Mouse (Mus musculus): ENCODE results near the gene Psen1. TPM values are rescaled to one million over a fixed set of nuclear protein-coding genes. Genes with fewer than 3 reads are reported as not detected.

The Psen1 gene
- polyA plus RNA-seq, 1 experiment from 2014 or later, result 48.5 TPM

GRCm38 (mm10) chr12:83689087-83689432 lies 1.1 kb downstream of the Psen1 start:
- H3K27ac ChIP-seq (ENCODE audit: low read depth, low read length), result peak overlapping the region; percentile 92
- peak overlapping the region; percentile 92 for H3K9ac ChIP-seq (ENCODE audit: low read depth, low read length)
- 20% methylated on average over 6 of the region's 6 CpGs for WGBS
- peak overlapping the region; percentile 93 for H3K4me2 ChIP-seq
- H3K27me3 ChIP-seq (replicated peaks; ENCODE audit: control insufficient read depth, insufficient read depth, low read length), result no peaks in the 10 kb centered on the region
- no peaks in the 10 kb centered on the region for H3K9me3 ChIP-seq (ENCODE audit: control insufficient read depth, low read length)
- ATAC-seq (replicated peaks; ENCODE audit: low FRiP score), result no peak
- H3K36me3 ChIP-seq (ENCODE audit: control insufficient read depth, insufficient read depth, low read length), result no peaks in the 10 kb centered on the region
- H3K4me1 ChIP-seq (replicated peaks; ENCODE audit: control insufficient read depth, insufficient read depth, low read length), result peaks cover 13% of the 10 kb centered on the region
- no peak for DNase-seq (ENCODE audit: low spot score)
- peak overlapping the region; percentile 93 for H3K4me3 ChIP-seq (ENCODE audit: low read depth, low read length)

- no peak overlapping the region for H3K4me2 ChIP-seq
- DNase-seq (ENCODE audit: low spot score) (no peak), ATAC-seq (replicated peaks; ENCODE audit: low FRiP score) (no peak)
- WGBS, result 91% methylated on average over 5 of the region's 5 CpGs
- H3K4me3 ChIP-seq (ENCODE audit: low read depth, low read length), result no peak overlapping the region
- peaks cover 11% of the 10 kb centered on the region for H3K4me1 ChIP-seq (replicated peaks; ENCODE audit: control insufficient read depth, insufficient read depth, low read length)
- no peaks in the 10 kb centered on the region for H3K9me3 ChIP-seq (ENCODE audit: control insufficient read depth, low read length)
- no peaks in the 10 kb centered on the region for H3K27me3 ChIP-seq (replicated peaks; ENCODE audit: control insufficient read depth, insufficient read depth, low read length)
- no peak overlapping the region for H3K27ac ChIP-seq (ENCODE audit: low read depth, low read length)
- no peak overlapping the region for H3K9ac ChIP-seq (ENCODE audit: low read depth, low read length)
- H3K36me3 ChIP-seq (ENCODE audit: control insufficient read depth, insufficient read depth, low read length), result no peaks in the 10 kb centered on the region
Measured at GRCm38 (mm10) chr12:83694011-83694410, 6.1 kb downstream of the Psen1 start.

- Histone ChIP-seq H3K9ac (ENCODE audit: low read depth, low read length) (no peak overlapping the region), H3K36me3 (ENCODE audit: control insufficient read depth, insufficient read depth, low read length) (peaks cover 3% of the 10 kb centered on the region; the same call in 1 of the 2 replicates), H3K4me3 (ENCODE audit: low read depth, low read length) (no peak overlapping the region), H3K9me3 (ENCODE audit: control insufficient read depth, low read length) (no peaks in the 10 kb centered on the region), H3K4me1 (replicated peaks; ENCODE audit: control insufficient read depth, insufficient read depth, low read length) (peaks cover 9% of the 10 kb centered on the region), H3K27me3 (replicated peaks; ENCODE audit: control insufficient read depth, insufficient read depth, low read length) (no peaks in the 10 kb centered on the region), H3K4me2 (no peak overlapping the region), H3K27ac (ENCODE audit: low read depth, low read length) (no peak overlapping the region)
- ATAC-seq (replicated peaks; ENCODE audit: low FRiP score) (no peak), DNase-seq (ENCODE audit: low spot score) (no peak)
- WGBS, result 91% methylated on average over 3 of the region's 3 CpGs
Measured at GRCm38 (mm10) chr12:83694669-83695068, 6.7 kb downstream of the Psen1 start.

- 86% methylated on average over 4 of the region's 4 CpGs for WGBS
- DNase-seq (ENCODE audit: low spot score), result no peak
- Histone ChIP-seq H3K4me1 (replicated peaks; ENCODE audit: control insufficient read depth, insufficient read depth, low read length) (0 out of 2 replicates have a peak, but pooled peaks cover 5% of the 10 kb centered on the region), H3K9me3 (ENCODE audit: control insufficient read depth, low read length) (no peaks in the 10 kb centered on the region), H3K27ac (ENCODE audit: low read depth, low read length) (no peak overlapping the region), H3K4me3 (ENCODE audit: low read depth, low read length) (no peak overlapping the region), H3K36me3 (ENCODE audit: control insufficient read depth, insufficient read depth, low read length) (peaks cover 6% of the 10 kb centered on the region; the same call in 1 of the 2 replicates), H3K9ac (ENCODE audit: low read depth, low read length) (no peak overlapping the region), H3K27me3 (replicated peaks; ENCODE audit: control insufficient read depth, insufficient read depth, low read length) (no peaks in the 10 kb centered on the region), H3K4me2 (no peak overlapping the region)
- ATAC-seq (replicated peaks; ENCODE audit: low FRiP score), result no peak
Measured at GRCm38 (mm10) chr12:83698637-83699036, 10.7 kb downstream of the Psen1 start.

- H3K4me3 ChIP-seq (ENCODE audit: low read depth, low read length), result no peak overlapping the region
- WGBS, result 92% methylated on average over 7 of the region's 7 CpGs
- peaks cover 6% of the 10 kb centered on the region for H3K36me3 ChIP-seq (ENCODE audit: control insufficient read depth, insufficient read depth, low read length)
- H3K9me3 ChIP-seq (ENCODE audit: control insufficient read depth, low read length), result no peaks in the 10 kb centered on the region
- no peak overlapping the region for H3K27ac ChIP-seq (ENCODE audit: low read depth, low read length)
- H3K27me3 ChIP-seq (replicated peaks; ENCODE audit: control insufficient read depth, insufficient read depth, low read length), result no peaks in the 10 kb centered on the region
- ATAC-seq (replicated peaks; ENCODE audit: low FRiP score), result no peak
- DNase-seq (ENCODE audit: low spot score), result no peak
- H3K4me1 ChIP-seq (replicated peaks; ENCODE audit: control insufficient read depth, insufficient read depth, low read length), result 0 out of 2 replicates have a peak, but pooled peaks cover 5% of the 10 kb centered on the region
- H3K4me2 ChIP-seq, result no peak overlapping the region
- H3K9ac ChIP-seq (ENCODE audit: low read depth, low read length), result no peak overlapping the region
Measured at GRCm38 (mm10) chr12:83701608-83702007, 13.7 kb downstream of the Psen1 start.

- no peak for ATAC-seq (replicated peaks; ENCODE audit: low FRiP score)
- no peak for DNase-seq (ENCODE audit: low spot score)
- H3K27me3 ChIP-seq (replicated peaks; ENCODE audit: control insufficient read depth, insufficient read depth, low read length), result no peaks in the 10 kb centered on the region
- H3K9ac ChIP-seq (ENCODE audit: low read depth, low read length), result no peak overlapping the region
- no peak overlapping the region for H3K27ac ChIP-seq (ENCODE audit: low read depth, low read length)
- peaks cover 6% of the 10 kb centered on the region for H3K36me3 ChIP-seq (ENCODE audit: control insufficient read depth, insufficient read depth, low read length)
- no peak overlapping the region for H3K4me2 ChIP-seq
- H3K4me3 ChIP-seq (ENCODE audit: low read depth, low read length), result no peak overlapping the region
- WGBS, result 87% methylated on average over 4 of the region's 4 CpGs
- H3K4me1 ChIP-seq (replicated peaks; ENCODE audit: control insufficient read depth, insufficient read depth, low read length), result 0 out of 2 replicates have a peak, but pooled peaks cover 5% of the 10 kb centered on the region
- no peaks in the 10 kb centered on the region for H3K9me3 ChIP-seq (ENCODE audit: control insufficient read depth, low read length)
Measured at GRCm38 (mm10) chr12:83702796-83703195, 14.8 kb downstream of the Psen1 start.

GRCm38 (mm10) chr12:83706951-83707350 lies 19.0 kb downstream of the Psen1 start:
- ATAC-seq (replicated peaks; ENCODE audit: low FRiP score), result no peak
- Histone ChIP-seq H3K4me1 (replicated peaks; ENCODE audit: control insufficient read depth, insufficient read depth, low read length) (peaks cover 7% of the 10 kb centered on the region; the same call in 1 of the 2 replicates), H3K27ac (ENCODE audit: low read depth, low read length) (no peak overlapping the region), H3K9ac (ENCODE audit: low read depth, low read length) (no peak overlapping the region), H3K36me3 (ENCODE audit: control insufficient read depth, insufficient read depth, low read length) (no peaks in the 10 kb centered on the region; the same call in none of the 2 replicates), H3K4me3 (ENCODE audit: low read depth, low read length) (no peak overlapping the region), H3K27me3 (replicated peaks; ENCODE audit: control insufficient read depth, insufficient read depth, low read length) (no peaks in the 10 kb centered on the region), H3K9me3 (ENCODE audit: control insufficient read depth, low read length) (no peaks in the 10 kb centered on the region), H3K4me2 (no peak overlapping the region)
- WGBS, result 93% methylated on average over 4 of the region's 4 CpGs
- no peak for DNase-seq (ENCODE audit: low spot score)

GRCm38 (mm10) chr12:83708160-83709092 lies 20.5 kb downstream of the Psen1 start:
- no peaks in the 10 kb centered on the region; the same call in none of the 2 replicates for H3K36me3 ChIP-seq (ENCODE audit: control insufficient read depth, insufficient read depth, low read length)
- ATAC-seq (replicated peaks; ENCODE audit: low FRiP score) (peak; percentile 68), DNase-seq (ENCODE audit: low spot score) (no peak)
- peak overlapping the region; percentile 34 for H3K4me2 ChIP-seq
- no peak overlapping the region for H3K4me3 ChIP-seq (ENCODE audit: low read depth, low read length)
- WGBS, result 78% methylated on average over 7 of the region's 7 CpGs
- no peaks in the 10 kb centered on the region for H3K9me3 ChIP-seq (ENCODE audit: control insufficient read depth, low read length)
- peaks cover 7% of the 10 kb centered on the region; the same call in 1 of the 2 replicates for H3K4me1 ChIP-seq (replicated peaks; ENCODE audit: control insufficient read depth, insufficient read depth, low read length)
- H3K27me3 ChIP-seq (replicated peaks; ENCODE audit: control insufficient read depth, insufficient read depth, low read length), result no peaks in the 10 kb centered on the region
- no peak overlapping the region for H3K27ac ChIP-seq (ENCODE audit: low read depth, low read length)
- no peak overlapping the region for H3K9ac ChIP-seq (ENCODE audit: low read depth, low read length)

All from liver, embryonic 11.5 days (tissue).